Mouse (Mus musculus) limb, embryonic 11.5 days (tissue): ENCODE data around the gene Mgat4c. TPM values are rescaled to one million over a fixed set of nuclear protein-coding genes. Genes with fewer than 3 reads are reported as not detected.

Experiments used
- ATAC-seq: fragments of 200-750 bp; cut with Nextera tagmentation; 2 replicates; pipeline ENCODE4 v1.8.0; 2017; ENCODE audit warnings: low read depth; ENCODE audit not compliant: insufficient number of reproducible peaks, low FRiP score, low TSS enrichment
- DNase-seq: peaks from one replicate; pipeline ENCODE4 v3.0.0-alpha.2; 2015; ENCODE audit warnings: low spot score
- H3K27ac ChIP-seq: fragments of 300-500 bp; sonication (generic); replicated peaks from 2 replicates; pipeline ENCODE4 v1.5.1; 2014; ENCODE audit warnings: low read depth, mild to moderate bottlenecking, low read length
- H3K27me3 ChIP-seq: fragments of 300-500 bp; sonication (generic); 2 replicates; pipeline ENCODE4 v1.6.1; 2014; ENCODE audit warnings: mild to moderate bottlenecking, low read length, mixed read lengths; ENCODE audit not compliant: control insufficient read depth, insufficient read depth
- H3K36me3 ChIP-seq: fragments of 300-500 bp; sonication (generic); 2 replicates; pipeline ENCODE4 v1.6.1; 2014; ENCODE audit warnings: mild to moderate bottlenecking, low read length, moderate library complexity, mixed read lengths; ENCODE audit not compliant: control insufficient read depth, insufficient read depth
- H3K4me1 ChIP-seq: fragments of 300-500 bp; sonication (generic); 2 replicates; pipeline ENCODE4 v1.6.1; 2014; ENCODE audit warnings: low read length, mixed read lengths; ENCODE audit not compliant: control insufficient read depth, insufficient read depth
- H3K4me2 ChIP-seq: fragments of 300-500 bp; sonication (generic); 2 replicates; pipeline ENCODE4 v1.6.1; 2014; ENCODE audit warnings: low read depth, mild to moderate bottlenecking, moderate library complexity; ENCODE audit not compliant: severe bottlenecking
- H3K4me3 ChIP-seq: fragments of 300-500 bp; sonication (generic); 2 replicates; pipeline ENCODE4 v1.5.1; 2014; ENCODE audit warnings: low read depth, low read length
- H3K9ac ChIP-seq: fragments of 300-500 bp; sonication (generic); 2 replicates; pipeline ENCODE4 v1.6.1; 2014; ENCODE audit warnings: mild to moderate bottlenecking, low read length
- H3K9me3 ChIP-seq: fragments of 300-500 bp; sonication (generic); 2 replicates; pipeline ENCODE4 v1.6.1; 2016; ENCODE audit warnings: low read length; ENCODE audit not compliant: control insufficient read depth
- WGBS: fragments of 180-500 bp; shearing (Covaris S2); extraction: QIAGEN DNeasy Blood & Tissue Kit; methylation state at CpG from one replicate; pipeline ENCODE4 v1.1.7; 2014; 5-methylcytosine and 5-hydroxymethylcytosine counted together
- polyA plus RNA-seq: library from polyadenylated mRNA; unstranded; fragments of >200 nt; fragmentation: Nextera tagmentation; extraction: Ambion mirVana; gene quantifications from 2 replicates; pipeline ENCODE4 v1.2.1, GENCODE M21; 2014

Gene Mgat4c
- polyA plus RNA-seq, 1 experiment from 2014 or later = 0.45 TPM

DNA sequence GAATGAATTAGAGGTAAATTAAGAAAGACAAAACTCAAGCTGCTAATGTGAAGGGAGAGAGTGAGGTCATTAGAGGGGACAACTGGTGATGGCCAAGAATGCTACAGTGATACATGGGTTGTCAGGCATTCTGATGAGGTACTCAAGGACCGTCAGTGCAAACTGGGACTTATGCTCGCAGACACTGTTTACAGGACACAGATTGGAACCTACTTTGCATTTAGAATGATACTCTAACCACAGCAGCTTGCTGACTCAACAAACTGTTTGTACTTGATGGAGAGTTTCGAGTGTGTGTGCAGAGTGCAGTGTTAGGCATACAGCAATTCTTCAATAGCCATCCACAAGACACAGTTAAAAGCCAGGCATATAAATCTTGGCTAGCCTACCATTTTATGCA is 503.4 kb downstream of the Mgat4c start:
- no peak for ATAC-seq
- Histone ChIP-seq H3K4me1 (no peaks in the 10 kb centered on the region), H3K4me3 (no peak overlapping the region), H3K27ac (no peak overlapping the region), H3K9me3 (no peaks in the 10 kb centered on the region), H3K4me2 (no peak overlapping the region), H3K36me3 (no peaks in the 10 kb centered on the region), H3K9ac (no peak overlapping the region), H3K27me3 (no peaks in the 10 kb centered on the region)
- WGBS = 78% methylated on average over 3 of the region's 3 CpGs
- DNase-seq = no peak

DNA sequence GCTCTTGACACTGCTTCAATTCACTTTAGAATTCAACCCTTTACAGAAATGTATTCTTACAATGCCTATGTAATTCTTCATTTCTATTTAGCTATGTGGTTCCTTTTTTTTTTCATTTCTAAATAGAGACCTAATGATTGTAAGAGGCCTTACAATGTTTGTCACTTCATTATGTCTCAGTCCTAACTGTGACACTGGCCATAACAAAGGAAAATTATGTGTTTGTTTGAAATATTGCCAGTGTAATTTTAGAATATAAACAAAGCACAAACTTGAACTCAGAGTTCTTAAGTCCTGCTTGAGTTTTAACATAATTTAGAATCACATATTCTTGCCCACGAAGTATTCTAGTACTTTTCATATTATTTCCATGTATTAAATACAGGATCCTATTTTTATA is 510.4 kb downstream of the Mgat4c start:
- H3K4me3 ChIP-seq = no peak overlapping the region
- WGBS = 95% methylated on average over 1 of the region's 1 CpGs
- no peak for DNase-seq
- no peaks in the 10 kb centered on the region for H3K36me3 ChIP-seq
- H3K27me3 ChIP-seq = no peaks in the 10 kb centered on the region
- H3K27ac ChIP-seq = no peak overlapping the region
- H3K4me2 ChIP-seq = no peak overlapping the region
- ATAC-seq = no peak
- H3K4me1 ChIP-seq = no peaks in the 10 kb centered on the region
- H3K9ac ChIP-seq = no peak overlapping the region
- no peaks in the 10 kb centered on the region for H3K9me3 ChIP-seq

DNA sequence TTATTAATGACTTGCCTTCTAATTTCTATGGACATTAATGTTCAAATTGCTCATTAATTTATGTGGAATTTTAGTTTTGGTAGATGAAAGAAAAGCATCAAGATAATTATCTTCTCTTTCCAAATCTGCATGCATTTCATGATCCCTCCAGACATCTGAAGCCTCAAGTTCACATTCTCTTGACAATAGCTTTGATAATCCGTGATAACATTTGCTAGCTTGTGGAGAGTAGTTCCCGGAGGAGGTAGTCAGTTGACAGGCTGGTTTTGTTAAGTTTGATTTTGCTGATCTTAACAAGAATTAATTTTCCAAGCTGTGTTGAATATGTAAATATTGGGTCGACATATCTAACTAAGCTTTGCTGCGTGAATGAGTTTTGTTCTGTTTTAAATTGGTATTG is 515.6 kb downstream of the Mgat4c start:
- ATAC-seq (no peak), DNase-seq (no peak)
- Histone ChIP-seq H3K36me3 (no peaks in the 10 kb centered on the region), H3K9ac (no peak overlapping the region), H3K4me1 (no peaks in the 10 kb centered on the region), H3K4me2 (no peak overlapping the region), H3K4me3 (no peak overlapping the region), H3K9me3 (no peaks in the 10 kb centered on the region), H3K27ac (no peak overlapping the region), H3K27me3 (no peaks in the 10 kb centered on the region)
- WGBS = 94% methylated on average over 4 of the region's 4 CpGs

DNA sequence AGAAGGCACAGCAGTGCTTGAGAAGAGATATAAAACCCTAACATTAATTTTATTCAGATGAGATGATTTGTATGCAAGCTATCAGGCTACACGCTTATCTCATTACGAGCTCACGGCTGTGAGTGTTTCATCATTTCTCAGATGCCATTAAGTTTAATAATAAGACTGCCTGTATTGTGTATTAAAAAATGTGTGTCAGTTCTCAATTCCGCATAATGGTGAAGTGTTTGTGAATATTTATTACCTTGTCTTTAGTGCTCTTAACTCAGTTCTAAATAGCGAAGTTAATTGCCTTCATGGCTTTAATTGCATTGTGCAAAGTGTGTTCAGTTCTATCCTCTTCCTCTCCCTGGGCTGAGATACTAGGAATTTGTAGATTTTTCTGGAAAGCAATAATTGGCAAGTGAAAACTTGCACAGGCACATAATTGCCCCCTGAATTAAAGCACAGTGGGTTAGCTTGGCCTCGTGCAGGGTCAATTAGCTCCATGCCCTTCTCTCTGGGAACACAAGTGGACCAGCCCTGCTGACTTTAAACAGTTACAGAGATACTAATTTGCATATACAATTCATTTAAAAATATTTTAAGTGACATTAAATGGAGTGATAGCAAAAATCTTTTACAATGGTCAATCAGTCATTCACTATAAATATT is 557.4 kb downstream of the Mgat4c start:
- no peak for ATAC-seq

DNA sequence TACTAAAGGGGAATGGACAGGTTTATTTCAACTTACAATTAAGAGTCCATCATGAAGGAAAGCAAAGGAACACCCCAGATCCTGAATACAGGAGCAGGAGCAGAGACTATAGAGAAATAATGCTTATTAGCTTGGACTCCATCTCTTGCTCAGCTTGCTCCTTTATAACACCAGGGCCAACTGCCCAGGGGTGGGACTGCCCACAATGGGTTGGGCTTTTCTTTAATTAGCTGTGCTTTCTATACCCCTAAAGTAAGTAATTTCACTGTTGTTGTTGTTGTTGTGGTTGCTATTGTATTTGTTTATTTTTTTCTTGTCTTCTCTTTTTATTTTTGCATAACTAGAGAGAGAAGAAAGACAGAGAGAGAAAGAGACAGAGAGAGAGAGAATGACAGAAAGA is 562.6 kb downstream of the Mgat4c start:
- ATAC-seq (no peak), DNase-seq (no peak)
- Histone ChIP-seq H3K4me2 (no peak overlapping the region), H3K9ac (no peak overlapping the region), H3K4me3 (no peak overlapping the region), H3K4me1 (no peaks in the 10 kb centered on the region), H3K36me3 (no peaks in the 10 kb centered on the region), H3K9me3 (no peaks in the 10 kb centered on the region), H3K27me3 (no peaks in the 10 kb centered on the region), H3K27ac (no peak overlapping the region)

More for the DNA sequence above, 557.4 kb downstream of the Mgat4c start:
- H3K4me1 ChIP-seq = no peaks in the 10 kb centered on the region
- no peaks in the 10 kb centered on the region for H3K36me3 ChIP-seq
- no peak overlapping the region for H3K4me3 ChIP-seq
- H3K27me3 ChIP-seq = no peaks in the 10 kb centered on the region
- H3K9ac ChIP-seq = no peak overlapping the region
- DNase-seq = no peak
- H3K9me3 ChIP-seq = no peaks in the 10 kb centered on the region
- no peak overlapping the region for H3K27ac ChIP-seq
- 36% methylated on average over 6 of the region's 6 CpGs for WGBS
- H3K4me2 ChIP-seq = no peak overlapping the region

DNA sequence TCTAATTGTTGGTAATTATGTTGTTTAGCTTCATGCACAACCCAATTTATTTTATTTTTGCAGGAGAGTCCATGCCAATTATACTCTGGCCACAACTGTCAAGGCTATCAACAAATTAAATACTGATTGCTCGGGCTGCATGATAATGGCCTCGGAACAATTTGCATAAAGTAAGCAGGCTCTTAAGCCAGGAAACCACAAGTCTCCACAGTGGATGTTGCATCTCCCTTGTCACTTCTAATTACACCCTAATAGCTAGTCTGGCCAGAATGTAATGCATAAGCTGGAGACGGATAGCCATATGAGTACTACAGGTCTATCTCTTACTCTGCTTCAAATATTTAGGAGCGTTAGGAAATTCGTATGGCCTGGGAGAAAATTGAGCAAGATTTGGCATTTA is 563.3 kb downstream of the Mgat4c start:
- H3K27me3 ChIP-seq = no peaks in the 10 kb centered on the region
- no peak overlapping the region for H3K4me2 ChIP-seq
- DNase-seq = no peak
- ATAC-seq = no peak
- 75% methylated on average over 5 of the region's 5 CpGs for WGBS
- no peak overlapping the region for H3K4me3 ChIP-seq
- no peaks in the 10 kb centered on the region for H3K9me3 ChIP-seq
- no peaks in the 10 kb centered on the region for H3K36me3 ChIP-seq
- no peaks in the 10 kb centered on the region for H3K4me1 ChIP-seq
- H3K9ac ChIP-seq = no peak overlapping the region
- H3K27ac ChIP-seq = no peak overlapping the region

DNA sequence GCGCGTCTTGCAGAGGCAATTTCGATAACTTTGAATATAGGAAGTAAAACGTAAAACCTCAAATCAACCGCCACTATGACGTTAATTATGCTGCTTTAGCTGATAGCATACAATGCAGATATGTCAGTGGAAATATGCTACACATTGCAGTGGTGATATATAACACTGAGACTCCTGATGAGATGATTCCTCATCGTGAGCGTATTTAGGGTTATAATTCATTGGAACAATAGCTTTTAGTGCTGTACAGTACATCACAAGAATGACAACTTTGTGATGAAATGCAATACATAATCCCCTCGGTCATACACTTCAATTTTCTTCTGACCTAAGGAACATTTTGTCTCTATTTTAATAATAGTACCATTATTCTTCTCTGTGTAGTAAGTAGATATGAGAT is 564.0 kb downstream of the Mgat4c start:
- no peaks in the 10 kb centered on the region for H3K9me3 ChIP-seq
- H3K27me3 ChIP-seq = no peaks in the 10 kb centered on the region
- no peak overlapping the region for H3K4me3 ChIP-seq
- no peak overlapping the region for H3K4me2 ChIP-seq
- H3K9ac ChIP-seq = no peak overlapping the region
- H3K4me1 ChIP-seq = no peaks in the 10 kb centered on the region
- no peaks in the 10 kb centered on the region for H3K36me3 ChIP-seq
- ATAC-seq (no peak), DNase-seq (no peak)
- 82% methylated on average over 9 of the region's 9 CpGs for WGBS
- no peak overlapping the region for H3K27ac ChIP-seq

DNA sequence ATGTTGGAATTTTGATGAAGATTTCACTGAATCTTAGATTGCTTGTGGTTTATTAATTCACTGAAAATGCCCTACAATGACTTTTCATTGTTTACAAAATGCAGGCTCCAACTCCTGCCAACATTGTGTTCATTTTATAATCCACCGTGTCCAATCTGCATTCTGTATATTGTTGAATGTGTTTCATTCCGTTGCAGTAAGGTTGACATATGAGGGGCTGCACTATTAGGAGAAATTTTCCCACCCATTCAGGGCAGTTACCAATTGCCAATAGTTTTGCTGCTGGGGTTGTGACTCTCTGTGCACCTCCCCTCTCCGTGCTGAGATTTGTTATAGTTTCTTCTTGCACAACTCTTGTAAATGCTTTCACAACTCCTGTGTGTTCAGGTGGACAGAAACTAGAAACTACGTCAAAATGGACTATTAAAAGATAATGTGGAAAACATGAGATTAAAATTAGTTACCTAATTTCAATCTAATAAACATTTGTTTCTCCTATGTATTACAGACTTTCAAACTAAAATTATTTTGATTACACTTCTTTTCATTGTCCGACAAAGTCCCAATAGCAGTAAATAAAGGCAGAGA is 627.7 kb downstream of the Mgat4c start:
- DNase-seq = no peak
- no peaks in the 10 kb centered on the region for H3K9me3 ChIP-seq
- H3K27me3 ChIP-seq = no peaks in the 10 kb centered on the region
- 88% methylated on average over 5 of the region's 5 CpGs for WGBS
- no peak overlapping the region for H3K27ac ChIP-seq
- H3K4me2 ChIP-seq = no peak overlapping the region
- no peak overlapping the region for H3K4me3 ChIP-seq
- H3K36me3 ChIP-seq = no peaks in the 10 kb centered on the region
- no peak for ATAC-seq
- no peaks in the 10 kb centered on the region for H3K4me1 ChIP-seq
- no peak overlapping the region for H3K9ac ChIP-seq
